Mouse (Mus musculus) liver, embryonic 12.5 days (tissue): Measurements from ENCODE around the gene Arpc2. TPM values are rescaled to one million over a fixed set of nuclear protein-coding genes. Genes with fewer than 3 reads are reported as not detected.

Source experiments
- ATAC-seq: fragments of 200-750 bp; cut with Nextera tagmentation; 2 replicates; pipeline ENCODE4 v1.8.0; 2017; ENCODE audit warnings: moderate number of reproducible peaks, mild to moderate bottlenecking, moderate library complexity
- H3K27ac ChIP-seq: fragments of 300-500 bp; sonication (generic); 2 replicates; pipeline ENCODE4 v1.5.1; 2016; ENCODE audit warnings: mild to moderate bottlenecking
- H3K27me3 ChIP-seq: fragments of 300-500 bp; sonication (generic); replicated peaks from 2 replicates; pipeline ENCODE4 v1.6.1; 2016; ENCODE audit warnings: mild to moderate bottlenecking, moderate library complexity
- H3K36me3 ChIP-seq: fragments of 300-500 bp; sonication (generic); 2 replicates; pipeline ENCODE4 v1.6.1; 2016; ENCODE audit warnings: mild to moderate bottlenecking, moderate library complexity
- H3K4me1 ChIP-seq: fragments of 300-500 bp; sonication (generic); 2 replicates; pipeline ENCODE4 v1.6.1; 2016
- H3K4me2 ChIP-seq: fragments of 300-500 bp; sonication (generic); 2 replicates; pipeline ENCODE4 v1.6.1; 2016; ENCODE audit warnings: mild to moderate bottlenecking, moderate library complexity
- H3K4me3 ChIP-seq: fragments of 300-500 bp; sonication (generic); 2 replicates; pipeline ENCODE4 v1.5.1; 2016; ENCODE audit warnings: mild to moderate bottlenecking, moderate library complexity
- H3K9ac ChIP-seq: fragments of 300-500 bp; sonication (generic); 2 replicates; pipeline ENCODE4 v1.6.1; 2016; ENCODE audit warnings: mild to moderate bottlenecking, moderate library complexity
- H3K9me3 ChIP-seq: fragments of 300-500 bp; sonication (generic); replicated peaks from 2 replicates; pipeline ENCODE4 v1.6.1; 2016; ENCODE audit warnings: mild to moderate bottlenecking, moderate library complexity
- WGBS: fragments of 180-500 bp; shearing (Covaris S2); methylation state at CpG from one replicate; pipeline ENCODE4 v1.1.7; 2016; ENCODE audit not compliant: insufficient replicate concordance; 5-methylcytosine and 5-hydroxymethylcytosine counted together
- polyA plus RNA-seq: library from polyadenylated mRNA; unstranded; fragments of >200 nt; fragmentation: Nextera tagmentation; extraction: Ambion mirVana; gene quantifications from 2 replicates; pipeline ENCODE4 v1.2.1, GENCODE M21; 2016

The Arpc2 gene
- polyA plus RNA-seq, 1 experiment from 2014 or later = 268 TPM

DNA sequence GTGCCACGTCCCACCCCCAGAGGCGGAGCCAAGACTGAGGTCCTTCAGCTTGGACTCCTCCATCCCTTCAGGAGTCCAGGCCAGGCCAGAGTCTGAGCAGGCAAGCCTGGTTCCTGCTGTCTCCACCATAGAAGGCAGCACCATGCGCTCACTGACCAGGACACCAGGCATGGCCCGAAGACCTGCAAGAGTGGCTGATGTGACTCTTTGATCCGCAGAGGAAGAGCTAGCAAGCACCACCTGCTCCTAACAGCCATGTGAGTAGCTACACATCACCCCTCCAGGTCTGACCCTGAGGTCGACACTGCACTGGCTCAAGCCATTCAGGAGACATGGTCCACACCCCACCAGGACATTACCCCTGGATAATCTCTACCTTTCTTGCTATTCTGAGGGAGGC, 41.2 kb downstream of the Arpc2 start:
- peaks cover 29% of the 10 kb centered on the region; the same call in 1 of the 2 replicates for H3K27me3 ChIP-seq
- H3K4me1 ChIP-seq = peaks cover 32% of the 10 kb centered on the region
- 59% methylated on average over 6 of the region's 6 CpGs for WGBS
- H3K36me3 ChIP-seq = peaks cover 36% of the 10 kb centered on the region
- ATAC-seq = no peak
- H3K9ac ChIP-seq = no peak overlapping the region
- H3K9me3 ChIP-seq = no peaks in the 10 kb centered on the region
- no peak overlapping the region for H3K4me2 ChIP-seq
- no peak overlapping the region for H3K27ac ChIP-seq
- H3K4me3 ChIP-seq = no peak overlapping the region

DNA sequence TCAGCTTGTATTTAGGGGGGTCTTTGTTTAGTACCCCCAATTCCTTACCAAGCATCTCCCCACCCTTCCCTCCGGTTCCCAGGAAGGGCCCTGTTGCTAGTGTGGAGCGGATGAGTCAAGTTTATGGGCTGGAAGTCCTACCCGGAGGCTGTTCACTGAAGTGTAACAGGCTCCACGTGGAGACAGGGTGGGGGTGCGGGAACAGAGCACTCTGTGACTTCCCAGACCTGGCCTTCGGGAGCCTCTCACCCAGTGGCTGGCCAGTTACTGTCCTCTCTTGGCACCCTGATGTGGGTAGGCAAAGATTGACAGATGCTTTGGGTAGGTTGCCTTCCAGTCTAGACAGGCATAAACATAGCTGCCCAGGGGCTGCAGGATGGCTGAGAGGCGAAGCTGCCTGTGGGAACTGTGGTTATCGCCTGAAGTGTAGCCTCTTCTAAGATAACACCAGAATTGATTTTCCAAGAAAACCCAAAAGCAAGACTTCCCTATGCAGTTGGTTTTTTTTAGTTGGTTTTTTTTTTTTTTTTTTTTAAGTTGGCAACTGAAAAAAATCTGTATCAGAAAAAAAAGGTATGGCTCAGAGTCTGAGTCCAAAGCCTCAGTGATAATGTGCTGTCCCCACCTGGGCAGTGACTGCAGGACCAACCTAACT, 42.1 kb downstream of the Arpc2 start:
- peaks cover 46% of the 10 kb centered on the region for H3K36me3 ChIP-seq
- H3K4me1 ChIP-seq = peaks cover 36% of the 10 kb centered on the region
- no peak for ATAC-seq
- H3K4me2 ChIP-seq = no peak overlapping the region
- peaks cover 29% of the 10 kb centered on the region; the same call in 1 of the 2 replicates for H3K27me3 ChIP-seq
- H3K4me3 ChIP-seq = no peak overlapping the region
- no peaks in the 10 kb centered on the region for H3K9me3 ChIP-seq
- WGBS = 45% methylated on average over 8 of the region's 8 CpGs
- H3K27ac ChIP-seq = no peak overlapping the region
- H3K9ac ChIP-seq = no peak overlapping the region

DNA sequence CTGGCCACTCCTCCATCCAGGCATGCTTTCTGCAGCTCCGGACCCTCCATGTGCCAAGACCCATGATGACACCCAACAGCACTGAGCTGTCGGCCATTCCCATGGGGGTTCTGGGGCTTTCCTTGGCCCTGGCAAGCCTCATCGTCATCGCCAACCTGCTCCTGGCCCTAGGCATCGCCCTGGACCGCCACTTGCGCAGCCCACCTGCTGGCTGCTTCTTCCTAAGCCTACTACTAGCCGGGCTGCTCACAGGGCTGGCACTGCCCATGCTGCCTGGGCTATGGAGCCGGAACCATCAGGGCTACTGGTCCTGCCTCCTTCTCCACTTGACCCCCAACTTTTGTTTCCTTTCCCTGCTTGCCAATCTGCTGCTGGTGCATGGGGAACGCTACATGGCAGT, 42.7 kb downstream of the Arpc2 start, which contains the start of gene Gpbar1:
TSS of gene Gpbar1 (plus strand) at position 13 of the 400 bp plus-strand sequence.
- Histone ChIP-seq H3K4me1 (peaks cover 42% of the 10 kb centered on the region), H3K4me2 (no peak within 1 kb of the TSS), H3K27me3 (peaks cover 29% of the 10 kb centered on the region; the same call in 1 of the 2 replicates), H3K36me3 (peaks cover 49% of the 10 kb centered on the region), H3K27ac (no peak within 1 kb of the TSS), H3K9ac (no peak within 1 kb of the TSS), H3K4me3 (no peak within 1 kb of the TSS), H3K9me3 (no peaks in the 10 kb centered on the region)
- 84% methylated on average over 10 of the region's 10 CpGs for WGBS
- no peak for ATAC-seq

DNA sequence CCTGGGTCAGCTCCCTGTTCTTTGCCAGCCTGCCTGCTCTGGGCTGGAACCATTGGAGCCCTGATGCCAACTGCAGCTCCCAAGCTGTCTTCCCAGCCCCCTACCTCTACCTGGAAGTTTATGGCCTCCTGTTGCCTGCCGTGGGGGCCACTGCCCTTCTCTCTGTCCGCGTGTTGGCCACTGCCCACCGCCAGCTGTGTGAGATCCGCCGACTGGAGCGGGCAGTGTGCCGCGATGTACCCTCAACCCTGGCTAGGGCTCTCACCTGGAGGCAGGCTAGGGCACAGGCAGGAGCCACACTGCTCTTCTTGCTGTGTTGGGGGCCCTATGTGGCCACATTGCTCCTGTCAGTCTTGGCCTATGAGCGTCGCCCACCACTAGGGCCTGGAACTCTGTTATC, 43.1 kb downstream of the Arpc2 start:
- no peak overlapping the region for H3K4me2 ChIP-seq
- no peak overlapping the region for H3K27ac ChIP-seq
- H3K36me3 ChIP-seq = peaks cover 49% of the 10 kb centered on the region
- 85% methylated on average over 11 of the region's 11 CpGs for WGBS
- H3K9ac ChIP-seq = no peak overlapping the region
- no peaks in the 10 kb centered on the region for H3K9me3 ChIP-seq
- H3K4me3 ChIP-seq = no peak overlapping the region
- H3K4me1 ChIP-seq = peaks cover 46% of the 10 kb centered on the region
- peaks cover 29% of the 10 kb centered on the region; the same call in 1 of the 2 replicates for H3K27me3 ChIP-seq
- ATAC-seq = no peak

DNA sequence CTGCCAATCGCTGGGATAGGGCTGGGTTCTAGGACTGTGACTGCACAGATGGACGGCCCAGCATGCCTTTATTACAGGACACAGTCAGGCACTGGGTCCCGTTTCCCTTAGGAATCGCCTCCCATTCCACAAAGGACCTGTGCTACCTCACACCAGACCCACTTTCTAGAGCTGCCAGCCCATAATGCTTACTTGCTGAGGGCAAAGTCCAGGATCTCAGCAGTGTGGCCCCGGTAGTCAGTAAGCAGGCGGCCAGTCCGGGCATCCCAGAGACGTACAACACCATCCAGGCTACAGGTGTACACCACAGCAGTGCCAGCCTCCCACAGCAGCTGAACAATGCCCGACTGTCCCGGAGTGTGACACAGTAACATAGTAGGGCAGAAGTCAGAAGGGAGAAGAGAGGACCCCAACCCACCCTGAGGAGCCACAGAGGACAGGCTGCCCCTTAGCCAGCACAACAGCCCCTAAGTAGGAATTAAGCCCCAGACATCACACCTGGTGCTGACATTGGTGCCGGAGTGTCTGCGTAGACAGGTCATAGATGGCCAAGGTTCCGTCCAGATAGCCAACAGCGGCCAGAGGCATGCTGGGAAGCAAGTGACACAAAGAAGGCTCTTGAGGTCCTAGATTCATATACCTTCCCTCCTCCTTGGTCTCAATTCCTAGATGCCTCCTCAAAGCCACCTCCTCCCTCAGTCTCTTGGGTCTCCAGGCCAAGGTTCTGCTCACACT, 44.9 kb downstream of the Arpc2 start:
- peaks cover 49% of the 10 kb centered on the region for H3K36me3 ChIP-seq
- WGBS = 78% methylated on average over 14 of the region's 14 CpGs
- H3K4me1 ChIP-seq = peaks cover 40% of the 10 kb centered on the region
- no peaks in the 10 kb centered on the region for H3K9me3 ChIP-seq
- no peak overlapping the region for H3K27ac ChIP-seq
- H3K4me3 ChIP-seq = no peak overlapping the region
- H3K27me3 ChIP-seq = peaks cover 12% of the 10 kb centered on the region; the same call in 1 of the 2 replicates
- ATAC-seq = no peak
- no peak overlapping the region for H3K4me2 ChIP-seq
- H3K9ac ChIP-seq = no peak overlapping the region

DNA sequence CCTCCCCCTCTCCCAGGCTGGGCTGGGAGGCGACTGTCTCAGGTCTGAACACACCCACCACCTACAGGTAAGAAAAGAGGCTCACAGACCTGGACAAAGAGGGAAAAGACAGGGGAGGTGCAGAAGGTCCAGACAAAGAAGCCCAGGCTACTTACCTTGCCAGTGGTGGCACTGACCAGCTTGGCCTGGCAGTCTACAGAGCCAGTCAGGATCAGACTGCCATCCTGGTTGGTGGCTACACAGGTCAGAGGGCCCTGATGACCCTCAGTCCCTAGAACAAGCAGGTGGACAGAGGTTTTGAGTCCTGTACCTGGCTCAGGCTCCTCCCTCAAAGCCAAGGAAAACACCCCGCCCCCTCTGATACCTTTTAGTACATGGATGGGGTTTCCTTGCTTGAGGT, 45.5 kb downstream of the Arpc2 start:
- 62% methylated on average over 2 of the region's 2 CpGs for WGBS
- 0 out of 2 replicates have a peak, but pooled peaks cover 8% of the 10 kb centered on the region for H3K27me3 ChIP-seq
- no peak overlapping the region for H3K27ac ChIP-seq
- peaks cover 50% of the 10 kb centered on the region for H3K36me3 ChIP-seq
- no peak overlapping the region for H3K4me2 ChIP-seq
- peaks cover 44% of the 10 kb centered on the region for H3K4me1 ChIP-seq
- ATAC-seq = no peak
- no peak overlapping the region for H3K9ac ChIP-seq
- no peaks in the 10 kb centered on the region for H3K9me3 ChIP-seq
- H3K4me3 ChIP-seq = no peak overlapping the region

GRCm38 (mm10) chr1:74281886-74282285, 46.0 kb downstream of the Arpc2 start:
- ATAC-seq = no peak
- Histone ChIP-seq H3K36me3 (peaks cover 54% of the 10 kb centered on the region), H3K27me3 (0 out of 2 replicates have a peak, but pooled peaks cover 7% of the 10 kb centered on the region), H3K4me2 (no peak overlapping the region), H3K4me1 (peaks cover 50% of the 10 kb centered on the region), H3K9ac (no peak overlapping the region), H3K9me3 (no peaks in the 10 kb centered on the region), H3K4me3 (no peak overlapping the region), H3K27ac (no peak overlapping the region)
- WGBS = 89% methylated on average over 8 of the region's 8 CpGs

DNA sequence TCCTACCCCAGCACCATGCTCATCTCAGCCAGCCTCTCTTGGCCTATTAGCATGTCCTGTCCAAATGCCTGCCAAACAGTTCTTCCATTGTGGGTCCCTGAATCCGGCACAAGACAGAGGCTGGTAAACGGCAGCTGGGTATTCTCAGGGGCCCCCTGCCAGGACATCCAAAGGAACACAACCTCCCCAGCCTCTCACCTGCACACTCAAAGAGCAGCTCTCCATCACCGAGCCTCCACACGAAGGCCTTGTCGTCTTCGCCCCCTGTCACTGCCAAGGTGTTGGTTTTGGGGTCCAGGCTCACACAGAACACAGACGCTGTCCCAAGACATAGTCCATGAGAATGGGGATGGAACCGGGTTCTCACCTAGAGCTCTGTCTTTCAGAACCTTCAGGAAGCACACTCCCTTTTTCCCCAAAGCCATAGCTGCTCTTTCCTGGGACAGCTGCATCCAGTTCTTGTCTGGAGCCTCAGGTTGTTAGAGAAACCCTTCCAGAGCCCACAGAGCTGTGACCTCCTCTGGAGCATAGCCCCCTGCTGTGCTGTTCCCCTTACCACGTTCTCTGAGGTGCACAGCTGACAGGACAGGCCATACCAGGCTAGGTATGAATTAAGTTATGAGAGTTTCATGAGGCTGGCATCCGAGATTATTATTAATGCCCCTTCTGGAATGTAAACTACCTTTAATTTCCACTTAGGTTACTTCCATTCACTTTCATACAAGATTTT, 47.2 kb downstream of the Arpc2 start:
- H3K9me3 ChIP-seq = no peaks in the 10 kb centered on the region
- H3K4me1 ChIP-seq = peaks cover 51% of the 10 kb centered on the region
- 0 out of 2 replicates have a peak, but pooled peaks cover 3% of the 10 kb centered on the region for H3K27me3 ChIP-seq
- H3K4me3 ChIP-seq = peak overlapping the region; percentile 70; the same call in 1 of the 2 replicates
- no peak overlapping the region for H3K9ac ChIP-seq
- H3K4me2 ChIP-seq = peak overlapping the region; percentile 95
- ATAC-seq = no peak
- 82% methylated on average over 10 of the region's 10 CpGs for WGBS
- H3K27ac ChIP-seq = no peak overlapping the region
- peaks cover 57% of the 10 kb centered on the region for H3K36me3 ChIP-seq

DNA sequence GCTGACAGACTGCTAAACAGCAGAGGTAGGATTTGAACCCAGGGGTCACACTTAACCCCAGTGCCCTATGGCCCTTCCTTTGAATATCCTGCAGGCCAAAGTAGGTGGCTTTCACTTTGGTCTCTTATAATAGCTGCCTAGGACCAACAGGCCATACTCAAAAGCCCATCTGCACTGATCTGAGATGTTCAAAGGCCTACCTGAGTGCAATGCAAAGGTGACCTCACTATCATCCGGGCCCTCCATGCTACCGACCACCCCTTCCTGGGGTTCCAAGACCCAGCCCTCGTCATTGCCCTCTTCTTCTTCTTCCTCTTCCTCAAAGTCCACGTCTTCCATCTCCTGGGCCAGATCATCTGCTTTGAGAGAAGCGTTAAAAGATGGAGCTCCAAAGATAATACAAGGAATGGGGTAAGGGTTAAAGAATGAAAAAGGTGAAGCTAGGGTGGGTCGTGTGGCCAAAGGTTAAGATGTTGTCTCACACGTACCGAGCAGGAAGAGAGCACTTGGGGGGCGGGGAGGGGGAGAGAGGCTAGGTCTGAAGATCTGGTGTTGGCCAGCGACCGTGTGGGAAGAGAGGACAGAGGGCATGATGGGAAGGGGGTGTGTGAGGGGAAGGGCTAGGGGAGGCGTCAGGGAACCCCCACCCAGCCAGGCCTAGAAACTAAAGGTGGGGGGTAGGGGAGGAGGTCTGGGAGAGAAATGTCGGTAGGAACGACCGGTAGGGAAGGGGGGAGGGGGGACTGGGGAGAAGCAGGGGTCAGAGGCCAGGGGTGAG, 48.0 kb downstream of the Arpc2 start:
- Histone ChIP-seq H3K27me3 (0 out of 2 replicates have a peak, but pooled peaks cover 1% of the 10 kb centered on the region), H3K4me3 (peak overlapping the region; percentile 70), H3K36me3 (peaks cover 57% of the 10 kb centered on the region), H3K4me1 (peaks cover 54% of the 10 kb centered on the region), H3K9ac (peak overlapping the region; percentile 78), H3K4me2 (peak overlapping the region; percentile 95), H3K27ac (peak overlapping the region; percentile 80), H3K9me3 (no peaks in the 10 kb centered on the region)
- ATAC-seq = peak; percentile 20
- WGBS = 8% methylated on average over 15 of the region's 15 CpGs

- H3K36me3 ChIP-seq = peaks cover 57% of the 10 kb centered on the region
- peak within 1 kb of the TSS; percentile 78 for H3K9ac ChIP-seq
- H3K9me3 ChIP-seq = no peaks in the 10 kb centered on the region
- under 1% methylated on average over 56 of the region's 56 CpGs for WGBS
- H3K4me1 ChIP-seq = peaks cover 60% of the 10 kb centered on the region
- H3K4me3 ChIP-seq = peak within 1 kb of the TSS; percentile 70
- ATAC-seq = peak; percentile 94
- H3K27ac ChIP-seq = peak within 1 kb of the TSS; percentile 80
- H3K27me3 ChIP-seq = no peaks in the 10 kb centered on the region
- peak within 1 kb of the TSS; percentile 95 for H3K4me2 ChIP-seq
These were observed 48.8 kb downstream of the Arpc2 start, which contains the start of the genes Aamp and Pnkd for GRCm38 (mm10) chr1:74284543-74285160. Aamp (minus strand) TSS chr1:74284738. Pnkd (plus strand) TSS chr1:74284930.
